Mouse (Mus musculus): Measurements from ENCODE around the gene Gm3238.
A peak's percentile ranks its signal among the peaks of the same experiment; 100 is the strongest.
"Not testable (repeated sequence)": the region's sequence is repeated elsewhere in the genome, so short reads cannot be mapped to it uniquely, and the experiment has no call there.

Gm3238 gene

GRCm38 (mm10) chr10:77771225-77771624, at the start of gene Gm3238:
Gm3238 (minus strand) TSS chr10:77771325.
- not testable (repeated sequence) for DNase-seq (ENCODE audit: low spot score in 2 of 2)

GRCm38 (mm10) chr10:77819203-77819602, 48.1 kb upstream of the Gm3238 start:
- no peak for DNase-seq (ENCODE audit: low spot score in 2 of 2)

GRCm38 (mm10) chr10:77818523-77818922, 47.4 kb upstream of the Gm3238 start:
- no peak for DNase-seq (ENCODE audit: low spot score in 2 of 2)

GRCm38 (mm10) chr10:77815514-77815913, 44.4 kb upstream of the Gm3238 start:
- DNase-seq (ENCODE audit: low spot score in 2 of 2) = peak; percentile 14 to 50

GRCm38 (mm10) chr10:77814382-77814781, 43.3 kb upstream of the Gm3238 start, which contains the start of gene Gm2696:
Gm2696 (plus strand) TSS chr10:77814682.
- no peak for DNase-seq (ENCODE audit: low spot score in 2 of 2)

GRCm38 (mm10) chr10:77811743-77812142, 40.6 kb upstream of the Gm3238 start, which contains the start of gene Gm9507:
Gm9507 (minus strand) TSS chr10:77811843.
- no peak for DNase-seq (ENCODE audit: low spot score in 2 of 2)

GRCm38 (mm10) chr10:77804095-77804494, 33.0 kb upstream of the Gm3238 start:
- no peak for DNase-seq (ENCODE audit: low spot score in 2 of 2)

GRCm38 (mm10) chr10:77798921-77799508, 27.9 kb upstream of the Gm3238 start, which contains the start of gene Gm19668:
Gm19668 (minus strand) TSS chr10:77799133.
- no peak for DNase-seq (ENCODE audit: low spot score in 2 of 2)

GRCm38 (mm10) chr10:77798164-77798920, 27.2 kb upstream of the Gm3238 start:
- DNase-seq (ENCODE audit: low spot score in 2 of 2) = not testable (repeated sequence)

- no peak for DNase-seq (ENCODE audit: low spot score in 2 of 2)
Measured at GRCm38 (mm10) chr10:77797677-77798076, 26.6 kb upstream of the Gm3238 start.

GRCm38 (mm10) chr10:77794976-77795375, 23.9 kb upstream of the Gm3238 start, which contains the start of gene Gm9639:
Gm9639 (minus strand) TSS chr10:77795076.
- DNase-seq (ENCODE audit: low spot score in 2 of 2) = no peak

- DNase-seq (ENCODE audit: low spot score in 2 of 2) = no peak
Measured at GRCm38 (mm10) chr10:77788621-77789020, 17.5 kb upstream of the Gm3238 start.

GRCm38 (mm10) chr10:77787876-77788275, 16.8 kb upstream of the Gm3238 start, which contains the start of gene Gm7137:
Gm7137 (minus strand) TSS chr10:77788200.
- not testable (repeated sequence) for DNase-seq (ENCODE audit: low spot score in 2 of 2)

GRCm38 (mm10) chr10:77783396-77783795, 12.3 kb upstream of the Gm3238 start:
- DNase-seq (ENCODE audit: low spot score in 2 of 2) = not testable (repeated sequence)

GRCm38 (mm10) chr10:77782442-77782841, 11.3 kb upstream of the Gm3238 start, which contains the start of gene Gm3250:
Gm3250 (minus strand) TSS chr10:77782542.
- not testable (repeated sequence) for DNase-seq (ENCODE audit: low spot score in 2 of 2)

GRCm38 (mm10) chr10:77776844-77777243, 5.7 kb upstream of the Gm3238 start, which contains the start of gene Gm7138:
Gm7138 (minus strand) TSS chr10:77776944.
- DNase-seq (ENCODE audit: low spot score in 2 of 2) = not testable (repeated sequence)

GRCm38 (mm10) chr10:77772142-77772541, 1.0 kb upstream of the Gm3238 start:
- not testable (repeated sequence) for DNase-seq (ENCODE audit: low spot score in 2 of 2)

- no peak for DNase-seq (ENCODE audit: low spot score in 2 of 2)
Measured at GRCm38 (mm10) chr10:77769727-77770126, 1.4 kb downstream of the Gm3238 start.

GRCm38 (mm10) chr10:77759582-77759981, 11.5 kb downstream of the Gm3238 start, which contains the start of gene Gm3233:
Gm3233 (minus strand) TSS chr10:77759682.
- DNase-seq (ENCODE audit: low spot score in 2 of 2) = not testable (repeated sequence)

- DNase-seq (ENCODE audit: low spot score in 2 of 2) = no peak
Measured at GRCm38 (mm10) chr10:77753448-77753847, 17.7 kb downstream of the Gm3238 start.

GRCm38 (mm10) chr10:77752312-77752711, 18.8 kb downstream of the Gm3238 start:
- not testable (repeated sequence) for DNase-seq (ENCODE audit: low spot score in 2 of 2)

- DNase-seq (ENCODE audit: low spot score in 2 of 2) = not testable (repeated sequence)
Measured at GRCm38 (mm10) chr10:77751254-77751653, 19.9 kb downstream of the Gm3238 start, which contains the start of gene Gm9736. Gm9736 (minus strand) TSS chr10:77751354.
